Mouse (Mus musculus): ENCODE measurements at regions not wholly inside any gene's neighbourhood (a gene's known extent, or its start where the extent isn't known, plus 50 kb on each side); places are given as distances from the start of the nearest gene placed in this dataset.

GRCm38 (mm10) chr16:39102151-39102550, 209.7 kb downstream of the Igsf11 start:
- DNase-seq (ENCODE audit: low spot score in 2 of 2): no peak

GRCm38 (mm10) chr16:39103360-39104095, 211.1 kb downstream of the Igsf11 start:
- no peak for DNase-seq (ENCODE audit: low spot score in 2 of 2)

GRCm38 (mm10) chr16:39109383-39110033, 217.0 kb downstream of the Igsf11 start:
- DNase-seq (ENCODE audit: low spot score in 2 of 2): peak; percentile 26 to 35

- no peak for DNase-seq (ENCODE audit: low spot score in 2 of 2)
These were observed 217.6 kb downstream of the Igsf11 start for GRCm38 (mm10) chr16:39110089-39110488.

GRCm38 (mm10) chr16:39118059-39118458, 225.6 kb downstream of the Igsf11 start:
- no peak for DNase-seq (ENCODE audit: low spot score in 2 of 2)

- DNase-seq (ENCODE audit: low spot score in 2 of 2): no peak
These were observed 227.3 kb downstream of the Igsf11 start for GRCm38 (mm10) chr16:39119811-39120210.

- no peak for DNase-seq (ENCODE audit: low spot score in 2 of 2)
These were observed 231.0 kb downstream of the Igsf11 start for GRCm38 (mm10) chr16:39123445-39123952.

- no peak for DNase-seq (ENCODE audit: low spot score in 2 of 2)
These were observed 240.0 kb downstream of the Igsf11 start for GRCm38 (mm10) chr16:39132459-39132858.

- DNase-seq (ENCODE audit: low spot score in 2 of 2): no peak
These were observed 243.3 kb downstream of the Igsf11 start for GRCm38 (mm10) chr16:39135777-39136176.

GRCm38 (mm10) chr16:39147151-39147550, 254.7 kb downstream of the Igsf11 start:
- no peak for DNase-seq (ENCODE audit: low spot score in 2 of 2)

GRCm38 (mm10) chr16:39151325-39152318, 259.2 kb downstream of the Igsf11 start:
- DNase-seq (ENCODE audit: low spot score in 2 of 2): no peak

GRCm38 (mm10) chr16:39158893-39159292, 266.4 kb downstream of the Igsf11 start:
- DNase-seq (ENCODE audit: low spot score in 2 of 2): no peak

- no peak for DNase-seq (ENCODE audit: low spot score in 2 of 2)
These were observed 267.3 kb downstream of the Igsf11 start for GRCm38 (mm10) chr16:39159725-39160124.

- DNase-seq (ENCODE audit: low spot score in 2 of 2): no peak
These were observed 270.2 kb downstream of the Igsf11 start for GRCm38 (mm10) chr16:39162684-39163083.

GRCm38 (mm10) chr16:39191861-39192260, 299.4 kb downstream of the Igsf11 start:
- peak in 1 of 2 experiments; percentile 3 for DNase-seq (ENCODE audit: low spot score in 2 of 2)

- no peak for DNase-seq (ENCODE audit: low spot score in 2 of 2)
These were observed 303.0 kb downstream of the Igsf11 start for GRCm38 (mm10) chr16:39195431-39195830.

GRCm38 (mm10) chr16:39196896-39197295, 304.4 kb downstream of the Igsf11 start:
- no peak for DNase-seq (ENCODE audit: low spot score in 2 of 2)

- peak; percentile 2 to 24 for DNase-seq (ENCODE audit: low spot score in 2 of 2)
These were observed 331.1 kb downstream of the Igsf11 start for GRCm38 (mm10) chr16:39223551-39223950.

GRCm38 (mm10) chr16:39229501-39229900, 337.0 kb downstream of the Igsf11 start:
- no peak for DNase-seq (ENCODE audit: low spot score in 2 of 2)

- DNase-seq (ENCODE audit: low spot score in 2 of 2): no peak
These were observed 338.0 kb downstream of the Igsf11 start for GRCm38 (mm10) chr16:39230439-39230838.

- DNase-seq (ENCODE audit: low spot score in 2 of 2): no peak
These were observed 341.8 kb downstream of the Igsf11 start for GRCm38 (mm10) chr16:39234290-39234689.

GRCm38 (mm10) chr16:39273490-39273889, 381.0 kb downstream of the Igsf11 start:
- no peak for DNase-seq (ENCODE audit: low spot score in 2 of 2)
